Mouse (Mus musculus): ENCODE data around the gene Gm1123.

GRCm38 (mm10) chr9:99016301-99016700, 19.2 kb downstream of the Gm1123 start:
- no peak for TF ChIP-seq CTCF (IDR thresholded peaks at IDR 0.05; ENCODE audit: insufficient read depth, low read depth, low read length)
- no peak for TF ChIP-seq POLR2A (IDR thresholded peaks at IDR 0.05; ENCODE audit: insufficient read depth, low read depth, low read length)
